Comparison of ENCODE assay signal across 13 mouse cellular contexts in genomic region chr7:66164427-66165031, GRCm38 (mm10). TPM values are rescaled to one million over a fixed set of nuclear protein-coding genes. Genes with fewer than 3 reads are reported as not detected.
A peak's percentile ranks its signal among the peaks of the same experiment; 100 is the strongest.
DNase-seq lines count a peak whose midpoint lies in the region; ATAC-seq and TF ChIP-seq lines count a peak whose summit lies in the region.
"Had no signal": no experiment of that assay in that cellular context is flagged by ENCODE, and none has a peak within 500 bp of the region (broad histone marks: within the 10 kb centered on the region; RNA-seq: fewer than 3 reads in every experiment).

No protein-coding gene starts in this region.

- ATAC-seq in heart, embryonic 12.5 days (ENCODE audit: insufficient number of reproducible peaks, low FRiP score) = no peak
- ATAC-seq in lung, embryonic 14.5 days (ENCODE audit: insufficient read depth) = no peak
- peak; percentile 68 for ATAC-seq in forebrain, postnatal 0 days

- H3K27me3 ChIP-seq in heart, embryonic 12.5 days (replicated peaks) = no peaks in the 10 kb centered on the region
- H3K27me3 ChIP-seq in lung, embryonic 14.5 days (ENCODE audit: insufficient read depth, low read length) = no peaks in the 10 kb centered on the region
- H3K27me3 ChIP-seq in forebrain, postnatal 0 days (ENCODE audit: insufficient read depth, low read length) = no peaks in the 10 kb centered on the region

- no peak overlapping the region for H3K4me3 ChIP-seq in heart, embryonic 12.5 days
- no peak overlapping the region for H3K4me3 ChIP-seq in lung, embryonic 14.5 days (ENCODE audit: low read depth, low read length)
- no peak overlapping the region for H3K4me3 ChIP-seq in forebrain, postnatal 0 days (ENCODE audit: low read depth, low read length)
- no peak overlapping the region for H3K4me3 ChIP-seq in layer of hippocampus, adult 2 months

- H3K4me1 ChIP-seq in heart, embryonic 12.5 days (replicated peaks) = peaks cover 42% of the 10 kb centered on the region
- H3K4me1 ChIP-seq in lung, embryonic 14.5 days (ENCODE audit: insufficient read depth) = peaks cover 10% of the 10 kb centered on the region
- peaks cover 11% of the 10 kb centered on the region; the same call in 1 of the 2 replicates for H3K4me1 ChIP-seq in forebrain, postnatal 0 days (ENCODE audit: insufficient read depth)

- 0 out of 2 replicates have a peak overlapping the region, but pooled peaks have one; percentile 13 for H3K27ac ChIP-seq in heart, embryonic 12.5 days (ENCODE audit: poor library complexity, severe bottlenecking)
- peak overlapping the region; percentile 55; the same call in 1 of the 2 replicates for H3K27ac ChIP-seq in lung, embryonic 14.5 days (ENCODE audit: low read depth)
- H3K27ac ChIP-seq in forebrain, postnatal 0 days (ENCODE audit: low read depth, low read length) = peak overlapping the region; percentile 1; the same call in 1 of the 2 replicates
- H3K27ac ChIP-seq in layer of hippocampus, adult 2 months = no peak overlapping the region

- TF ChIP-seq CTCF in lung, embryonic 14.5 days (IDR thresholded peaks at IDR 0.05; ENCODE audit: low read depth) = no peak
- no peak for TF ChIP-seq CTCF in forebrain, postnatal 0 days (IDR thresholded peaks at IDR 0.05; ENCODE audit: low read depth)
- TF ChIP-seq CTCF in layer of hippocampus, adult 2 months (conservative IDR thresholded peaks at IDR 0.05) = no peak

- WGBS in heart, embryonic 12.5 days = 71% methylated on average over 9 of the region's 9 CpGs
- 53% methylated on average over 9 of the region's 9 CpGs for WGBS in lung, embryonic 14.5 days
- 32% methylated on average over 9 of the region's 9 CpGs for WGBS in forebrain, postnatal 0 days

- DNase-seq in heart, postnatal 36 days = no peak
- DNase-seq in lung, embryonic 14.5 days = peak; percentile 24
- no peak for DNase-seq in lung, postnatal 10 days
- DNase-seq in forebrain, postnatal 0 days = peak; percentile 48
- peak; percentile 60 for DNase-seq in retina, postnatal 1 day
- DNase-seq in urinary bladder, postnatal 10 days (ENCODE audit: low spot score) = no peak
- DNase-seq in layer of hippocampus, adult 2 months (ENCODE audit: low spot score in 2 of 2) = no peak
- DNase-seq: adrenal gland, postnatal 36 days; B cell, adult 2 months; cerebellum, adult 11 months; kidney, postnatal 4 days had no signal

- H3K9ac ChIP-seq in heart, embryonic 12.5 days = no peak overlapping the region
- H3K9ac ChIP-seq in lung, embryonic 14.5 days = no peak overlapping the region
- H3K9ac ChIP-seq in forebrain, postnatal 0 days = no peak overlapping the region

- intact Hi-C loops in heart, postnatal 36 days (cut with DNase I) = loop anchor here (5.0 kb wide), 1 partner anchor 52 kb away; no protein-coding TSS in a partner anchor

- H3K36me3 ChIP-seq in heart, embryonic 12.5 days = peaks cover 3% of the 10 kb centered on the region; the same call in 1 of the 2 replicates
- H3K36me3 ChIP-seq in lung, embryonic 14.5 days (ENCODE audit: insufficient read depth) = 0 out of 2 replicates have a peak, but pooled peaks cover 5% of the 10 kb centered on the region
- H3K36me3 ChIP-seq in forebrain, postnatal 0 days (ENCODE audit: insufficient read depth) = 0 out of 2 replicates have a peak, but pooled peaks cover 4% of the 10 kb centered on the region

- H3K9me3 ChIP-seq in heart, embryonic 12.5 days (replicated peaks) = no peaks in the 10 kb centered on the region
- H3K9me3 ChIP-seq in lung, embryonic 14.5 days (ENCODE audit: low read depth, low read length) = no peaks in the 10 kb centered on the region
- no peaks in the 10 kb centered on the region for H3K9me3 ChIP-seq in forebrain, postnatal 0 days (ENCODE audit: low read length)
- H3K9me3 ChIP-seq: G1E had no signal

- no peak overlapping the region for H3K4me2 ChIP-seq in heart, embryonic 12.5 days
- no peak overlapping the region for H3K4me2 ChIP-seq in lung, embryonic 14.5 days
- H3K4me2 ChIP-seq in forebrain, postnatal 0 days (ENCODE audit: low read depth) = no peak overlapping the region

RNA-seq across cellular contexts. Expression of gene Chsy1, which starts 55.2 kb away (rescaled TPM):
- polyA plus RNA-seq in heart, embryonic 12.5 days (2016; fragmentation: Nextera tagmentation; extraction: Ambion mirVana) = 13.3 and 15.5 TPM in 2 replicates
- 10 to 100 TPM; 12.2 to 16.0 TPM for total RNA-seq in heart, postnatal 36 days (2021)
- 29.0 and 29.9 TPM in 2 replicates for polyA plus RNA-seq in lung, embryonic 14.5 days (2014; fragmentation: Nextera tagmentation; extraction: Ambion mirVana)
- total RNA-seq in forebrain, postnatal 0 days (2014; rRNA removed) = 39.8 and 49.9 TPM in 2 replicates
- polyA plus RNA-seq in forebrain, postnatal 0 days (2015; fragmentation: Nextera tagmentation; extraction: Ambion mirVana) = 8.7 TPM in 2 replicates
- 10 to 100 TPM; 14.2 to 14.6 TPM for total RNA-seq in layer of hippocampus, adult 2 months (2021)

Comparison
In these comparisons a context has a peak if more than half of its experiments do, and no peak if none do; other contexts are left out.
1. DNase-seq: peak in lung, embryonic 14.5 days (single experiment), forebrain, postnatal 0 days (single experiment) and retina, postnatal 1 day (single experiment); none in heart, postnatal 36 days (0 of 2), lung, postnatal 10 days (single experiment), urinary bladder, postnatal 10 days (single experiment) and layer of hippocampus, adult 2 months (0 of 2).